Mouse (Mus musculus): ENCODE data around the gene Hist1h3d. TPM values are rescaled to one million over a fixed set of nuclear protein-coding genes. Genes with fewer than 3 reads are reported as not detected.
A peak's percentile ranks its signal among the peaks of the same experiment; 100 is the strongest.
"Not testable (repeated sequence)": the region's sequence is repeated elsewhere in the genome, so short reads cannot be mapped to it uniquely, and the experiment has no call there.

Hist1h3d gene
- polyA plus RNA-seq, 1 experiment from 2014 or later, result 6.6 TPM

DNA sequence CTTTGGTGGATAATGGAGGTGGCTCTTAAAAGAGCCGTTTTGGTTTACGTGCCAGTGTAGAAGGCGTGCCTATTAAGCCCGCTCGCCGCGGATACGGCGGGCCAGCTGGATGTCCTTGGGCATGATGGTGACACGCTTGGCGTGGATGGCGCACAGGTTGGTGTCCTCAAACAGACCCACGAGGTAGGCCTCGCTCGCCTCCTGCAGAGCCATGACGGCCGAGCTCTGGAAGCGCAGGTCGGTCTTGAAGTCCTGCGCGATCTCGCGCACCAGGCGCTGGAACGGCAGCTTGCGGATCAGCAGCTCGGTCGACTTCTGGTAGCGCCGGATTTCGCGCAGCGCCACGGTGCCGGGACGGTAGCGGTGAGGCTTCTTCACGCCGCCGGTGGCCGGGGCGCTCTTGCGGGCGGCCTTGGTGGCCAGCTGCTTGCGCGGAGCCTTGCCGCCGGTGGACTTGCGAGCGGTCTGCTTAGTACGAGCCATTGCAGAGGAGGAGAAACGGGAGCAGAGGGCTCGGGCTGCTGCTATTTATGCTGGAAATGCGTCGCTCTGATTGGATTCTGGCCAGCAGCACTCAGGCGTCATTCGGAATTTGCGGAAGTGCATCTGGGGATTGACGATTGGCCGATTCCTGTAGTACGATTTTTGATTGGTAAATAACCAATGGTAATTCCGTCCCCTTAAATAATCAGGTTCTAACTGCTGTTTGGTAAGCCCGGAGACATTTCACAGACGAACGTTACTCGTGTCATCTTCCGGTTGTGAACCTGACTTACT is 13.5 kb upstream of the Hist1h3d start, which contains the start of gene Hist1h3e:
Gene Hist1h3e (minus strand): TSS at position 487 of the 777 bp plus-strand sequence.
- H3K9ac ChIP-seq, result peak within 1 kb of the TSS; percentile 63
- H3K4me1 ChIP-seq; H3K9me3 ChIP-seq; H3K36me3 ChIP-seq (replicated peaks); H3K27me3 ChIP-seq: not testable (repeated sequence)
- peak within 1 kb of the TSS; percentile 44 for H3K4me3 ChIP-seq (replicated peaks)
- H3K27ac ChIP-seq, result peak within 1 kb of the TSS; percentile 99
- H3K4me2 ChIP-seq, result peak within 1 kb of the TSS; percentile 64
- ATAC-seq (ENCODE audit: low FRiP score), result peak; percentile 98
- under 1% methylated on average over 48 of the region's 67 CpGs for WGBS

DNA sequence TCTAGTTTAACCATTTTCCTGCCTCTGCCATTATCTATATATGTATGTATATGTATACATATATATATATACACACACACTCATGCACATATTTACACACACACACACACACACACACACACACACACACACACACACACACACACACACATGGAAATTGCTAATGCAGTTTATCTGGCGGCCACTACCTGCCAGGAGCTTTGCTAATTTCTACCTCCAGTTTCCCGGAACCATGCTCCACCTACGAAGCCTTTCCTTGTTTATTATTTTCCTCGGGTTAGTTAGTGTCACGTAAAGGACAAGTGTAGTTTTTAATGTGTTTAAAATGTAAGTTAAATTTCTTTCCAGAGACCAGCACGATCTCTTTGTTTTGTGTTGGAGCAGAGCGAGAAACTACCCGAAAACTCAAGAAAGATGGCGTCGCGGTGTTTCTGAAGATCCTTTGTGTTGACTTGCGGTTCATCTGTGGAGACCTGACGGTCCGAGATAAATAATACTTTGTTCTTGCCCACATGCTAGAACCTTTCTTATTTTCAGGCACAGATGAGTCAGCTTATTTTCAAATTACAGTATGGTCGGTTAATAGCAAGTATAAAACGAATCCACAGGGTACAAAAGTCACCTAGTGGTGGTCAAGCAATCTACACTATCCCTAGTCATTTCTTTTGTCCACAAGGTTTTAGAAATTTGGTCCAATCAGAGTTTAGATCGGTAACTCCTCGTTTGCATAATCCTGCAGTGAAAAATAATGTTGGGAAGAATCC is 12.7 kb upstream of the Hist1h3d start:
- H3K27me3 ChIP-seq, result no peaks in the 10 kb centered on the region
- H3K4me1 ChIP-seq, result no peaks in the 10 kb centered on the region; the same call in 1 of the 2 replicates
- WGBS, result 2% methylated on average over 18 of the region's 18 CpGs
- H3K36me3 ChIP-seq (replicated peaks), result no peaks in the 10 kb centered on the region
- peak overlapping the region; percentile 64 for H3K4me2 ChIP-seq
- peak; percentile 57 for ATAC-seq (ENCODE audit: low FRiP score)
- no peaks in the 10 kb centered on the region for H3K9me3 ChIP-seq
- H3K9ac ChIP-seq, result peak overlapping the region; percentile 48
- H3K4me3 ChIP-seq (replicated peaks), result peak overlapping the region; percentile 44
- peak overlapping the region; percentile 99 for H3K27ac ChIP-seq

GRCm38 (mm10) chr13:23564482-23564881 is 11.1 kb upstream of the Hist1h3d start:
- no peaks in the 10 kb centered on the region for H3K27me3 ChIP-seq
- H3K36me3 ChIP-seq (replicated peaks), result no peaks in the 10 kb centered on the region
- no peak overlapping the region for H3K4me2 ChIP-seq
- no peak overlapping the region for H3K4me3 ChIP-seq (replicated peaks)
- 84% methylated on average over 2 of the region's 2 CpGs for WGBS
- H3K27ac ChIP-seq, result peak overlapping the region; percentile 99; the same call in 1 of the 2 replicates
- ATAC-seq (ENCODE audit: low FRiP score), result no peak
- no peaks in the 10 kb centered on the region for H3K9me3 ChIP-seq
- no peaks in the 10 kb centered on the region; the same call in 1 of the 2 replicates for H3K4me1 ChIP-seq
- no peak overlapping the region for H3K9ac ChIP-seq

DNA sequence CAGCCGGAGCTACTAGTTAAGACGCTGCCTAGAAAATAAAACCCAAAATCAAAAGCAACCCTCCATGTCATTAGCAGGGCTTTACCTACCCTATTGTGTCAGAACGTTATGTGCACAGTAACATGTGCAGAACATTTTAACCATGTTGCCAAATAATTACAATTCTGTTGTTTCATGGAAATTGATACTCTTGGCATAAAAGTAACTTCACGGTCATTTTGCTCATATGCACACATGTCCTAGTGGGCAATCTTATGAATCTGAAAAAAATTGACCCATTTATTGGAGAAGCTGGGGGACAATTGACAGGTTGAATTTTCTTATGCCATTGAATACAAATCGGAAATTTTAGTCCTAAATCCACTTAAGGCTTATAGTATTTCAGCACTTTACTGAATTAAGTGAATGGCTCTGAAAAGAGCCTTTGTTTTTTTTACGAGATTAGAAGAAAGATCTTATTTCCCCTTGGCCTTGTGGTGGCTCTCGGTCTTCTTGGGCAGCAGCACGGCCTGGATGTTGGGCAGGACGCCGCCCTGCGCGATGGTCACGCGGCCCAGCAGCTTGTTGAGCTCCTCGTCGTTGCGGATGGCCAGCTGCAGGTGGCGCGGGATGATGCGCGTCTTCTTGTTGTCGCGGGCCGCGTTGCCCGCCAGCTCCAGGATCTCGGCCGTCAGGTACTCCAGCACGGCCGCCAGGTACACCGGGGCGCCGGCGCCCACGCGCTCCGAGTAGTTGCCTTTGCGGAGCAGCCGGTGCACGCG is 5.1 kb upstream of the Hist1h3d start:
- H3K27me3 ChIP-seq; H3K36me3 ChIP-seq (replicated peaks); ATAC-seq (ENCODE audit: low FRiP score); H3K9me3 ChIP-seq: not testable (repeated sequence)
- Histone ChIP-seq H3K4me2 (peak overlapping the region; percentile 66), H3K4me3 (replicated peaks) (peak overlapping the region; percentile 47), H3K4me1 (peaks cover 17% of the 10 kb centered on the region), H3K27ac (peak overlapping the region; percentile 97), H3K9ac (peak overlapping the region; percentile 49)
- WGBS, result under 1% methylated on average over 29 of the region's 41 CpGs

- no peaks in the 10 kb centered on the region for H3K9me3 ChIP-seq
- H3K27me3 ChIP-seq, result no peaks in the 10 kb centered on the region
- WGBS, result under 1% methylated on average over 18 of the region's 18 CpGs
- H3K4me2 ChIP-seq, result peak within 1 kb of the TSS; percentile 66
- H3K9ac ChIP-seq, result peak within 1 kb of the TSS; percentile 77
- H3K27ac ChIP-seq, result peak within 1 kb of the TSS; percentile 97
- peaks cover 18% of the 10 kb centered on the region for H3K4me1 ChIP-seq
- peak; percentile 90 for ATAC-seq (ENCODE audit: low FRiP score)
- H3K36me3 ChIP-seq (replicated peaks), result no peaks in the 10 kb centered on the region
- peak within 1 kb of the TSS; percentile 47 for H3K4me3 ChIP-seq (replicated peaks)
Observed at GRCm38 (mm10) chr13:23571022-23571503, 4.5 kb upstream of the Hist1h3d start, which contains the start of the genes Hist1h2ae and Hist1h2bg. Gene Hist1h2ae (minus strand): TSS chr13:23571220. Gene Hist1h2bg (plus strand): TSS chr13:23571396.

GRCm38 (mm10) chr13:23571504-23572217 is 3.9 kb upstream of the Hist1h3d start:
- not testable (repeated sequence) for ATAC-seq (ENCODE audit: low FRiP score)

DNA sequence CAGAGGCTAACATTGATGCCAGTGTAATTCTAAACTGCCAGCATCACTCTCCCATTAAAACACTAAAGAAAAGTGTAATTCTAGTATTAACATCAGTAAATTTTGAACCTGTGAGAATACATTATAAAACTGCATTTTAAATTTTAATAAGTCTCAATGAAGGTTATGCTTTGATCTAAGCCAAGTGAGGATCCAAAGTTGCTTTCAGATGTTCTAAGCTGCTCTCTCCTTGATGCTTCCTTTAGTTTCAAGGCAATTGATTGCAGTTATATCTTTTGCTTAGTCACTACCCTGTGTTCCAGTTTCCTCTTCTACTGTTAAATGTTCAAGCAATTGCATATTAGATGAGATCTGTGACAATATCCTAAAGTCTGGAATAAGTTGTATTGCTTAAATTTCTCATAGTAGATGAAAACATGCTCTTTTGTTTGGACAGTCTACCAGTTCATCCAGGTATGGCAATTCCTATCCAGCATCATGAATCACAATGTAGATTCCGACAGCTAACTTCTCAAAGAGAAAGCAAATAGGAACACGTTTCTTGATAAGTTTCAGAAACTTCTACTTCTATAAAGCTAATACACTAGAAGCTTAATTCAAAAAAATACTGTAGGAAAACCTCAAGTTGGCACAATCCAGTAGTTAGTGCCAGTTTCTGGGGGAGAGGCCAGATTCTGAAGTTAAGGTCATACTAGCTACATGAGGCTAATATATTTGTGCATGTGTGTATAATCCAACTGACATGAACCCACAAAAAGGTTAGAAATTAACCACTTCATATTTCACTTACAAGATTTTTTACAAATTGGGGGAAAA is 3.1 kb upstream of the Hist1h3d start:
- H3K36me3 ChIP-seq (replicated peaks), result no peaks in the 10 kb centered on the region
- peaks cover 31% of the 10 kb centered on the region for H3K4me1 ChIP-seq
- H3K4me2 ChIP-seq, result peak overlapping the region; percentile 66
- ATAC-seq (ENCODE audit: low FRiP score), result no peak
- WGBS, result 33% methylated on average over 2 of the region's 2 CpGs
- H3K27me3 ChIP-seq, result no peaks in the 10 kb centered on the region
- peak overlapping the region; percentile 77 for H3K9ac ChIP-seq
- H3K27ac ChIP-seq, result peak overlapping the region; percentile 97
- H3K4me3 ChIP-seq (replicated peaks), result peak overlapping the region; percentile 47
- H3K9me3 ChIP-seq, result no peaks in the 10 kb centered on the region

More at GRCm38 (mm10) chr13:23571504-23572217, 3.9 kb upstream of the Hist1h3d start:
- Histone ChIP-seq H3K4me3 (replicated peaks) (peak overlapping the region; percentile 47), H3K9ac (peak overlapping the region; percentile 77), H3K4me1 (peaks cover 24% of the 10 kb centered on the region), H3K27ac (peak overlapping the region; percentile 97), H3K4me2 (peak overlapping the region; percentile 66)
- under 1% methylated on average over 14 of the region's 34 CpGs for WGBS
- H3K9me3 ChIP-seq; H3K36me3 ChIP-seq (replicated peaks); H3K27me3 ChIP-seq: not testable (repeated sequence)

- ATAC-seq (ENCODE audit: low FRiP score); H3K9me3 ChIP-seq; H3K36me3 ChIP-seq (replicated peaks); H3K27me3 ChIP-seq: not testable (repeated sequence)
- Histone ChIP-seq H3K4me1 (peaks cover 31% of the 10 kb centered on the region), H3K4me3 (replicated peaks) (peak overlapping the region; percentile 47), H3K9ac (peak overlapping the region; percentile 77), H3K4me2 (peak overlapping the region; percentile 66), H3K27ac (peak overlapping the region; percentile 97)
- 6% methylated on average over 20 of the region's 20 CpGs for WGBS
Observed at GRCm38 (mm10) chr13:23573034-23573897, 2.3 kb upstream of the Hist1h3d start.

- H3K27ac ChIP-seq, result peak within 1 kb of the TSS; percentile 97
- H3K4me1 ChIP-seq, result peaks cover 31% of the 10 kb centered on the region
- ATAC-seq (ENCODE audit: low FRiP score), result peak; percentile 93
- WGBS, result under 1% methylated on average over 40 of the region's 42 CpGs
- not testable (repeated sequence) for H3K27me3 ChIP-seq; H3K36me3 ChIP-seq (replicated peaks); H3K9me3 ChIP-seq
- H3K4me3 ChIP-seq (replicated peaks), result peak within 1 kb of the TSS; percentile 47
- peak within 1 kb of the TSS; percentile 56 for H3K9ac ChIP-seq
- peak within 1 kb of the TSS; percentile 67 for H3K4me2 ChIP-seq
Observed at GRCm38 (mm10) chr13:23573898-23574524, 1.6 kb upstream of the Hist1h3d start, which contains the start of the genes Hist1h2bf and Hist1h2ad. Gene Hist1h2bf (minus strand): TSS chr13:23574196. Gene Hist1h2ad (plus strand): TSS chr13:23574381.
